Mouse (Mus musculus) kidney, postnatal 25 days (tissue): ENCODE data around the gene Oas3.
"Not testable (repeated sequence)": the region's sequence is repeated elsewhere in the genome, so short reads cannot be mapped to it uniquely, and the experiment has no call there.

Experiments
- DNase-seq, 2 experiments: peaks; one replicate each; pipeline ENCODE4 v3.0.0; 2021; ENCODE audit warnings: mixed read lengths in 2 of 2

Oas3 gene

DNA sequence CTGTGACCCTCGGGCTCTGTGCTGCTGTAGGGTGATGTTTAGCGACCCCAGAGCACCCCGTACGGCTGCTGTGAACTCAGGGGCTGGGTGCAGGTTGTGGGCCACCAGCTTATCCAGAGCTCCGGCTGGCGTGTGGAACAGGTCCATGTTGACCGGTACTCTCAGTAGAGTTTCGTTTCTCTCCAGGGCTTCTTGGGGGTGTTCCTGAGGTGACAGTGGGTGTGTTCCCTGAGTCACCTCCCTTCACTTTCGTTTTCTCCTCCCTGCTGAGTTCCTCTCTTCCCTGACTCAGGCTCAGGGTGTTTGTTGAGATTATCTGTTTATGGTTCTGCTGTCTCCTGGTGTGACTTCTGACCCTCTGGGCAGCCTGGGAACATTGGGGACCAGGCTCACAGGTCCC, at the start of gene Oas3:
TSS of gene Oas3 (minus strand) at position 184 of the 400 bp plus-strand sequence.
- DNase-seq, result no peak

GRCm38 (mm10) chr5:120818999-120819398, 41.5 kb upstream of the Oas3 start:
- DNase-seq, result no peak

- DNase-seq, result peak in 1 of 2 experiments; percentile 33
Measured at GRCm38 (mm10) chr5:120815949-120816348, 38.5 kb upstream of the Oas3 start.

- no peak for DNase-seq
Measured at GRCm38 (mm10) chr5:120813023-120813422, 35.6 kb upstream of the Oas3 start.

DNA sequence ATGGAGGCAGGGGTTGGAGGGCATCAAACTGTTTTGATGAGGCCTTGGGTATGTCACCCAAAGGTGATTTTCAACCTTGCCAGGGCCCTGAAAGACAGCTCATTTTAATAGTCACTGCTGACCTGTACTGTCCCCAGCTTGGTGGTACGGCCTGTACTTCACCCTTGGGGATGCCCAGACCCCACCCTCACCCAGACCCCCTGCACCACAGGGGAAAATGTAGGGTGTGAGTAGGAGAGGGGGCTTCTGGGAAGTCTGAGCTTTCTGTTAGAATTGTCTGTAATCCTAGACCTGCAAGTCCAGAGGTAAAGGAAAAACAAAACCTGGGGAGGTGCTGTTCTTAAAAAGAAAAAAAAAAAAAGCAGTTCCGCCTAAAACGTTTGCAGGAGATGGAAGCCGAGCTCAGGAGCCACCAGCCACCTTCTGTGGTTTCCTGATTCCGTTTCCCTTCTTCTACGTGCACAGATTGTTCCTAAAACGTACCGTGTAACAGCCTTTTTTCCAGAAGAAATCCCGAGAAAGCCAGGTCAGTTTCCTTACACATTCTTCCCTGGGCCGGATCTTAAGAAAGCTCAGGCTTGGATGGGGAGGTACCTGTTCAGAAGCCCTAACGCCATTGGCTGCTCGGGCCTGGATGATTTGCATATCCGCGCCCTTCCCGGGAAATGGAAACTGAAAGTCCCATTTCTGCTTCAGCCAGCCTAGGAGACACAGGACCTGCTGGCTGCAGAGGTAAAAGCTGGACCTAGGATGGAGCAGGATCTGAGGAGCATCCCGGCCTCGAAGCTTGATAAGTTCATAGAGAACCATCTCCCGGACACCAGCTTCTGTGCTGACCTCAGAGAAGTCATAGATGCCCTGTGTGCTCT, 34.7 kb upstream of the Oas3 start, which contains the start of gene Oas1c:
TSS of gene Oas1c (minus strand) at position 564 of the 869 bp plus-strand sequence.
- peak; percentile 92 to 94 for DNase-seq

- DNase-seq, result peak in 1 of 2 experiments; percentile 24
Measured at GRCm38 (mm10) chr5:120809171-120809570, 31.7 kb upstream of the Oas3 start.

GRCm38 (mm10) chr5:120806458-120806857, 29.0 kb upstream of the Oas3 start:
- peak; percentile 49 to 77 for DNase-seq

DNA sequence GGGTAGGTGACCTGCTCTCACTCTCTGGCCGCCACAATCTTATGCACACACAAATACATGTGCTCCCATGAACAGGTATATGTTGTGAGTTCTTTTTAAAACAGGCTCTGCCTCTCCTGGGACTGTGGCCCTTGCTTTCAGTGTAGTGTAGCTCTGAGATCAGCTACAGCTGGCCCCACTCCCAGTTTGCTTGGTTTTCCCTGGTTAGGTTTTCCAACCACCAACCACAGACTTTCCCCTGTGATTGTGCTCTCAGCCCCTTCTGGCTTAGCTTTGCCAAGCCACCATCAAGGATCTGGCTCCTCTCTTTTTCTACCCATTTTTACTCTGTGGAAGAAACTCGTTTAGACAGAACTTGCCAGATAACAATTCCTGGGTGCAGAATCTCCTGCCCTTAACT, 26.1 kb upstream of the Oas3 start:
- no peak for DNase-seq

- not testable (repeated sequence) for DNase-seq
Measured at GRCm38 (mm10) chr5:120798943-120799342, 21.5 kb upstream of the Oas3 start.

GRCm38 (mm10) chr5:120798147-120798546, 20.7 kb upstream of the Oas3 start:
- DNase-seq, result not testable (repeated sequence)

GRCm38 (mm10) chr5:120795480-120796034, 18.1 kb upstream of the Oas3 start, which contains the start of gene Oas1e:
TSS of gene Oas1e (minus strand) at chr5:120795530.
- not testable (repeated sequence) for DNase-seq

- DNase-seq, result peak; percentile 56 to 77
Measured at GRCm38 (mm10) chr5:120793043-120793442, 15.6 kb upstream of the Oas3 start.

DNA sequence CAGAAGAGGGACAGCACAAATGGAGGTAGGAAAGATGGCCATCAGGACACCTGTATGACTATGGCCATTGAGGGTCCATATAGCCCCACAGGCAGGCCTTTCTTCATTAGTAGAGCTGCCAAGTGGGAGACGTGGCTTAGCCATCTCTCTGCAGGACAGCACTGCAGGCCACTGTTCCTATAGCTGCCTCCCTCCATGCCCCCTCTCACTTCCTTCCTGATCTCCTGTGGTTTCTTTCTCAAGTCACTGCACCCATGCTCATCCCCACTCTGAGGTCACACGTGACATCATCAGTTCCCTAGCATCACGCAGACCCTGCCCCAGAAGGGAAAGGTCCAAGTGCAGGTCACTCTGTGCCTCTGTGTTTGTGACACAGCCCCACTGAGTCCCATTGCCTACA, 9.6 kb upstream of the Oas3 start:
- DNase-seq, result no peak

GRCm38 (mm10) chr5:120782446-120782845, 5.0 kb upstream of the Oas3 start:
- DNase-seq, result no peak

DNA sequence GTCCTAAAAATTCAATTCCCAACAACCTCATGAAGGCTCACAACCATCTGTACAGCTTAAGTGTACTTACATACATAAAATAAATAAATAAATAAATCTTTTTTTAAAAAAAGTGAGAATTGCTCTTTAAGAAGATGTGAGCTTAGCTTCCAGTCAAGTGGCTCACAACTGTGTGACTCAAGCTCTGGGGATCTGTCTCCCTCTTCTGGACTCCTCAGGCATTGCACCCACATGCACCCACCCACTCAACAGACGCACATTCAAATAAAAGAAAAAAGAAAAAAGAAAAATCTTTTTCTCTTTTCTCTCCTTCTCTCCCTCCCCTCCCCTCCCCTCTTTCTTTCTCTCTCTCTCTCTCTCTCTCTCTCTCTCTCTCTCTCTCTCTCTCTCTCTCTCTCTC, 4.2 kb upstream of the Oas3 start:
- no peak for DNase-seq

DNA sequence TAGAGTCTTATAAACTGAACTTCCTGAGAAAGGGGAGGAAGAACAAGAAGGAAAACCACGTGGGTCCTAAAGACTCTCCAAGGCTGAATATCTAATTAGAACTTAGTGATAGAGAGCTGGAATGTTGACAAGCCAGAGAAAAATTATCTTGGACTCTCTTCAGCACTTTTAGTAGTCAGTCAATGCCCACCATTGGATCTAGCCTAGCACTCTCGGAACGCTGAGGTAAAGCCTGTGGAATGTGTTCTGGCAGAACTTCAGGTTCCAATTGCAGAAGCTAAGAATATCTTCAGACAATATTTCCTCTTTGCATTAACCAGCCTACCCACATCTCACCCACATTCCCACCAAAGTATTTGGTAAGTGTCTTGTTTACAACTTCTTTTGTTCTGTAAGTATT, 2.5 kb upstream of the Oas3 start:
- no peak for DNase-seq

- DNase-seq, result no peak
Measured at GRCm38 (mm10) chr5:120778941-120779340, 1.5 kb upstream of the Oas3 start.

DNA sequence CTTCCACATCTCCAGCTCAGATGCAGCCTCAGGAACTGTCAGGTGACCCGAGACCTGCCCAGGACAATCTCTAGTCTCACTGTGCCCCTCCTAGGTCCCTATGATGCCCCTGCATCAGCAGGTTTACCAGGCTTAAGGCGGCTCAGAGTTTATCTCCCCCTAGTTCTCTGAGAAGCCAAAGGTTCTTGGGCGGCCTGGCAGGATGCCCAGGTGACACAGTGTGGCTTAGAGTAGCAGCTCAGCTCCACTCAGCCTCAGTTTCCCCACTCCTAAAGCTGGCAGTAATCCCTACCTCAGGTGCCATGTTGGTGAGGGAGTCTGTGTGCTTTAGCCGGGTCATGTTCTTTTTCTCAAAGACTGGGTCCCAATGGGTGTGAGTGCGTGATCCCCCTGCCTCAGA, 660 bp downstream of the Oas3 start:
- no peak for DNase-seq

GRCm38 (mm10) chr5:120775287-120775985, 2.0 kb downstream of the Oas3 start:
- no peak for DNase-seq

- DNase-seq, result no peak
Measured at GRCm38 (mm10) chr5:120769396-120769795, 8.1 kb downstream of the Oas3 start.

DNA sequence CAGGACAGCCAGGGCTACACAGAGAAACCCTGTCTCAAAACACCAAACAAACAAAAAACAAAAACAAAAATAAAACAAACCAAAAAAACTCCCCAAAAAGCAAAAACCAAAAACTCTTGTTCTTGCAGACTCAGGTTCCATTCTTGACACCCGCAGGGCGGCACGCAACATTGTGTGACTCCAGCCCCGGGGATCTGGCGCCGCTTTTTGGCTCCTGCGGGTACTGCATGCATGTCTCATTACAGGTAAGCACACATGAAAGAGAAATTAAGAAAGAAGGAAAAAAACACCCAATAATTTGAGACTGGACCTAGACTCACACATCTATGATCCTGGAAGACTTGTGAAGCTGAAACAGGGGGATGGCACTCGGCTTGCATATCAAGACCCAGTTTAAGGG, 12.5 kb downstream of the Oas3 start:
- DNase-seq, result no peak

DNA sequence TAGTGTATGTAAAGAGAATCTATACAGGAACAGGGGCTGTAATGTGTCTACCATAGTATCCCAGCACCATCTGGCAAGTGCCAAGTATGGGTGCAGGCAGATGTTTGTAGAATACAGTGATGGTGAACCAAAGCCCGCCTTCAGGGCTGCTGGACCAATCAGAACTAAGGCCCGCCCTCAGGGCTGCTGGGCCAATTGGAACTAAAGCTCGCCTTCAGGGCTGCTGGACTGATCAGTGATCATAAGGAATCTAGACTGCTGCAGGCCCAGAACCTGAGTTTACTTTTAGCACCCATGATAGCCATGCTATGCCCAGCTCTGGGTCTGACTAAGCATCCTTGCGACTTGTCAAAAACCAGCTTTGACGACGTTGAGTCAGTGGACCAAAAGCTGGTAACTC, 15.6 kb downstream of the Oas3 start:
- DNase-seq, result no peak

DNA sequence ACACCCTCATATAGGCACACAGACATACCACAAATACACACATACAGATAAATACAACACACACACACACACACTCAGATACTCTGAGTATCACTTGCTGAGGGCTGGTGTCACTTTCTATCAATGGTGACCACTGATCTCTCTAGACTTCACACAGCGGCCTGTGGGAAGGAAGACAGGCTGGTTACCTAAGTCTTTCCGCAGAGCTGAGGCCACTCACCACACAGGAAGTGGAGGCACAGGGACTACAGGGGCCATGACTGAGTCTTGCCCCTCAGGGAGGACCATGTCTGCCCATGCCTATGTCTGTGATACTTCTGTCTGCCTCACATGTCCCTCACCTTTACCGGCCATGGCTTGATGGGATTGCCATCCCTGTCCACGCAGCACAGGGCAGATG, 23.2 kb downstream of the Oas3 start:
- DNase-seq, result no peak

DNA sequence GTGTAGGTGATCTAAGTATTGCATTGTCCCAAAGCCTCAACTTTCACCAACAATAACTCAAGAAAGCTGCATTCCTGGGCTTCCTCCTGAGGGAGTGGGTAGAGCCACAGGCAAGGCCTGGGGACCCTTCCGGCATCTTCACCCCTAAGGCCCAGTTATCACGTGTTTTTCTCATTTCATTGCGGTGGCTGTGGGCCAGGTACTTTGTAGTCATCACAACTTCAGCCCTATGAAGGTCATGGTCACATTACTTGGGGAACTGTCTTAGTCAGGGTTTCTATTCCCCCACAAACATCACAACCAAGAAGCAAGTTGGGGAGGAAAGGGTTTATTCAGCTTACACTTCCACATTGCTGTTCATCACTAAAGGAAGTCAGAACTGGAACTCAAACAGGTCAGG, 24.7 kb downstream of the Oas3 start:
- no peak for DNase-seq
